Mouse (Mus musculus) large intestine, adult 2 months (tissue): ENCODE measurements around the gene Dars2. TPM values are rescaled to one million over a fixed set of nuclear protein-coding genes. Genes with fewer than 3 reads are reported as not detected.

Experiments used
- polyA plus RNA-seq: library from polyadenylated mRNA; depleted of rRNA; stranded (reverse); fragments of >200 nt; gene quantifications from 2 replicates; pipeline ENCODE4 v1.2.3, GENCODE M21; 2012; rRNA removed

The Dars2 gene
- polyA plus RNA-seq, 1 experiment, result 26.5 TPM

Other genes with a start within 250 kb of the Dars2 start
- 6.3 and 15.6 TPM in 2 replicates for gene Rc3h1, start 164.2 kb downstream of the Dars2 start, polyA plus RNA-seq
- gene Serpinc1, start 92.1 kb downstream of the Dars2 start, polyA plus RNA-seq, result 0.38 and 1.2 TPM in 2 replicates
- gene Zbtb37, start 35.8 kb downstream of the Dars2 start, polyA plus RNA-seq, result 0.52 and 0.78 TPM in 2 replicates
- gene Cenpl, start 55 bp upstream of the Dars2 start, polyA plus RNA-seq, result 3.5 and 4.3 TPM in 2 replicates
- gene Klhl20, start 60.9 kb upstream of the Dars2 start, polyA plus RNA-seq, result 5.0 and 5.9 TPM in 2 replicates
- gene Ankrd45, start 72.0 kb upstream of the Dars2 start, polyA plus RNA-seq, result 0.11 TPM in 1 of 2 replicates, not detected in the other
- not detected in 2 replicates for gene Tex50, start 88.7 kb upstream of the Dars2 start, polyA plus RNA-seq
- 153 and 163 TPM in 2 replicates for gene Prdx6, start 180.6 kb upstream of the Dars2 start, polyA plus RNA-seq